Mouse (Mus musculus): ENCODE measurements around the gene Ift81. TPM values are rescaled to one million over a fixed set of nuclear protein-coding genes. Genes with fewer than 3 reads are reported as not detected.

Gene Ift81
- total RNA-seq, 2 experiments from 2014 or later, result 4.6 to 8.5 TPM

GRCm38 (mm10) chr5:122518247-122518646 is 96.1 kb downstream of the Ift81 start:
- no peak for TF ChIP-seq CTCF (IDR thresholded peaks at IDR 0.05)
- DNase-seq, result no peak
- H3K4me3 ChIP-seq, result no peak overlapping the region
- intact Hi-C loops (cut with DNase I), result no loop called here
- H3K27ac ChIP-seq, result peak overlapping the region; percentile 41; the same call in 1 of the 2 replicates

GRCm38 (mm10) chr5:122516901-122517300 is 97.4 kb downstream of the Ift81 start:
- H3K4me3 ChIP-seq, result no peak overlapping the region
- no peak for TF ChIP-seq CTCF (IDR thresholded peaks at IDR 0.05)
- no peak overlapping the region for H3K27ac ChIP-seq
- no peak for DNase-seq
- intact Hi-C loops (cut with DNase I), result no loop called here

DNA sequence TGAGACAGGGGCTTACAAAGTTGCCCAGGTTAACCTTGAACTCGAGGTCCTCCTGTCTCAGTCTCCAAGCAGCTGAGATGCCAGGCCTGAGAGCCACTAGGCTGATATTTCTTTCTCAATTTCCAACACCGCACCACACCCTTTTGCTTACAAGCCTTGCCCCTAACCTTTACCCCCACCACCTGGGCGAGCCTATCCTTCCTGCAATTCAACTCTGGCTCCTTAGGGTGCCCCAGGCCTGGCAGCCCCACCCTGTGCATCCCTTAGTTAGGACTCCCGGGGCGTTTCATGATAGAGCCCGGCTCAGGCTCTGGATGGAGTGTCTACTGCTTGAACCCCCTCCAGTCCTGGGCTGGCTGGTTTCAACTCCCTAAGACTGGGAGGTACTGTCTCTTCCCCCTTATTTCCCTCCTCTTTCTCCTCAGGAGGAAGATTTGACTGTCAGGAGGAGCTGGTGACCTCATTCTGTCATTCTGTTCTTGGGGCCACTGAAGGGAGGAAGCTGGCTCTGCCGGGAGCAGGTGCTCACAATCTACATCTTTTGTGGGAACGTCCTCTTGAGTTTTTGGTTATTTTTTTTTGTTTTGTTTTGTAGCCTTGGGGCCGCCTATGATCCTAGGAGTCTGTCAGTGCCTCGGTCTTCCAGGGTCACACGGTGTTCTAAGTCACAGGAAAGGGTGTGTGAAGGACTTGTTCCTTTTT is 98.1 kb downstream of the Ift81 start:
- TF ChIP-seq CTCF (IDR thresholded peaks at IDR 0.05), result no peak
- DNase-seq, result no peak
- Histone ChIP-seq H3K4me3 (no peak overlapping the region), H3K27ac (no peak overlapping the region)
- intact Hi-C loops (cut with DNase I), result no loop called here

GRCm38 (mm10) chr5:122514127-122514521 is 100.2 kb downstream of the Ift81 start:
- TF ChIP-seq CTCF (IDR thresholded peaks at IDR 0.05), result no peak
- Histone ChIP-seq H3K27ac (peak overlapping the region; percentile 51), H3K4me3 (no peak overlapping the region)
- DNase-seq, result no peak
- intact Hi-C loops (cut with DNase I), result no loop called here

- Histone ChIP-seq H3K4me3 (no peak overlapping the region), H3K27ac (peak overlapping the region; percentile 51)
- intact Hi-C loops (cut with DNase I), result no loop called here
- TF ChIP-seq CTCF (IDR thresholded peaks at IDR 0.05), result no peak
- peak; percentile 30 for DNase-seq
Measured at GRCm38 (mm10) chr5:122513421-122514126, 100.7 kb downstream of the Ift81 start.

GRCm38 (mm10) chr5:122512011-122512410 is 102.3 kb downstream of the Ift81 start:
- no peak for DNase-seq
- Histone ChIP-seq H3K4me3 (no peak overlapping the region), H3K27ac (no peak overlapping the region)
- no peak for TF ChIP-seq CTCF (IDR thresholded peaks at IDR 0.05)
- intact Hi-C loops (cut with DNase I), result no loop called here

GRCm38 (mm10) chr5:122511405-122511804 is 102.9 kb downstream of the Ift81 start:
- DNase-seq, result no peak
- Histone ChIP-seq H3K27ac (peak overlapping the region; percentile 29; the same call in 1 of the 2 replicates), H3K4me3 (no peak overlapping the region)
- intact Hi-C loops (cut with DNase I), result no loop called here
- no peak for TF ChIP-seq CTCF (IDR thresholded peaks at IDR 0.05)

DNA sequence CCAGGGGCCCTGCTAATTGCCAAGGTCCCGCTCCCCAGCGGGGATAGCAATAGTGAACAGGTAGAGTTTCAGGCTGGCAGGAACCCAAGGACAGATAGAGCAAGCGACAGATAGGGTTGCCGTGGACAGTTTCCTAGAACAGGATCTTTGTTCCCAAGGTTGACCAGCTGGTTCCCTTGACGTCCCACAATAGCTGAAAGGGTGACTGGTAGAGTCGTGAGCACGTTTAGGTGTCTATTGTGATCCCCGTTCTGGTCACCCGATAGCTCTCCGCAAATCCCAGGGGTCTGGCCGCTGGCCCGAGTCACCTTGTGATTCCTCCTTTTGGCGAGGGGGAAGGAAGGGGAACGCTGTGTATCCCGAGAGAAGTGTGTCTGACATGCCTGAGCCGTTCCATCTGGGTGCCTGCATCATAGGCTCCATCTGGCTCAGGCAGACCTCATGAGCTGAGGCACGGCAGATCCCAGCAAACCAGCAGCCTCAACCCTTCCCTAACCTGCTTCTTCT is 103.6 kb downstream of the Ift81 start:
- Histone ChIP-seq H3K4me3 (no peak overlapping the region), H3K27ac (peak overlapping the region; percentile 35; the same call in 1 of the 2 replicates)
- peak; percentile 46 for DNase-seq
- TF ChIP-seq CTCF (IDR thresholded peaks at IDR 0.05), result no peak
- intact Hi-C loops (cut with DNase I), result no loop called here

DNA sequence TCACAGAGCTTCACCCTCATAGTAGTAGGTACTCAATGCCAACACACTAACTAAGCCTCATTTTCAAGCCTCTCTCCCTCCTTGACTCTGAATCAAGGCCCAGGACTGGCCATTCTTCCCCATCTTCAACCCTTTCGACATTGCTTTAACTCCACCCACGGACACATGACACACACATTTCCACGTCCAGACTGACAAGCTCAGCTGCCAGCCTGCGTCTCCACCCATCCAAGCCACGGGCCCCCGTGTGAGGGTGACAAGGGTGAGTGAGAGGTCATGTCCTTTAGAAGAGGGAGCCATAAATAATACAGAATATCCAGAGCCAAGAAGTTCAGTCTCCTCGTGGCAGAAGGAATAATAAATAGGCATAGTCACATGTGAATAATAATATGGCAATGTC is 104.7 kb downstream of the Ift81 start:
- no peak for TF ChIP-seq CTCF (IDR thresholded peaks at IDR 0.05)
- peak; percentile 34 for DNase-seq
- intact Hi-C loops (cut with DNase I), result no loop called here
- H3K4me3 ChIP-seq, result no peak overlapping the region
- H3K27ac ChIP-seq, result no peak overlapping the region

- intact Hi-C loops (cut with DNase I), result no loop called here
- DNase-seq, result no peak
- TF ChIP-seq CTCF (IDR thresholded peaks at IDR 0.05), result no peak
- H3K4me3 ChIP-seq, result no peak overlapping the region
- H3K27ac ChIP-seq, result no peak overlapping the region
Measured at GRCm38 (mm10) chr5:122508861-122509306, 105.4 kb downstream of the Ift81 start.

DNA sequence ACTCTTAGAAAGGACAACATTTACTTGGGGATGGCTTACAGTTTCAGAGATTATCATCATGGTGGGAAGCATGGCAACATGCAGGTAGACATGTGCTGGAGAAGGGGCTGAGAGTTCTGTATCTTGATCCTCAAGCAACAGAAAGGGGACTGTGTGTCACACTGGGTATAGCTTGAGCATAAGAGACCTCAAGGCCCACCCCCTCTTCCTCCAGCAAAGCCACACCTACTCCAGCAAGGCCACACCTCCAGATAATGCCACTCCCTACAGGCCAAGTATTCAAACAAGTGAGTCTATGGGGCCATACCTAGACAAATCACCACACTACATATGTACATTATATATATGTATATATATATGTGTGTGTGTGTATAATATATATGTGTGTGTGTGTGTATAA is 106.9 kb downstream of the Ift81 start:
- no peak for TF ChIP-seq CTCF (IDR thresholded peaks at IDR 0.05)

GRCm38 (mm10) chr5:122506462-122506861 is 107.9 kb downstream of the Ift81 start:
- no peak for DNase-seq
- H3K4me3 ChIP-seq, result no peak overlapping the region
- TF ChIP-seq CTCF (IDR thresholded peaks at IDR 0.05), result peak; percentile 32; the same call in 1 of the 2 replicates
- intact Hi-C loops (cut with DNase I), result no loop called here
- H3K27ac ChIP-seq, result no peak overlapping the region

More for the DNA sequence above, 106.9 kb downstream of the Ift81 start:
- H3K4me3 ChIP-seq, result no peak overlapping the region
- DNase-seq, result no peak
- intact Hi-C loops (cut with DNase I), result no loop called here
- H3K27ac ChIP-seq, result no peak overlapping the region

DNA sequence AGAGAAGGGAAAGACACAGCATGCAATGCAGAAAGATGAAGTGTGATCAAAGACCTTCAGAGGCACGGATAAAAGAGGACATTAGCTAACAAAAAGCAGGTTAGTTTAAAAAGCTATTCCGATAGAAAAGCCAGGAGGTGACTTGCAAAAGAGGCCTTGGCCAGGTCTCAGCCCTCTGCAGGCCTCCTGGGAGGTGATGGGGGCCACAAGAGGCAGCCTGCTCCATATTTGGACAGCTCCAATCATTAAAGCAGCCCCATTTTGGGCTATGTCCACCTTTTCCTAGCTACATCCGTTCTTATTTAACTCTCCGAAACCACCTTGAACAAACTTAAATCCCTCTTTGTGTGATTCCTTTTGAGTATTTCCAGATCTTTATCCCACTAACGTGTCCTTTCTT is 108.8 kb downstream of the Ift81 start:
- no peak for TF ChIP-seq CTCF (IDR thresholded peaks at IDR 0.05)
- Histone ChIP-seq H3K4me3 (no peak overlapping the region), H3K27ac (no peak overlapping the region)
- intact Hi-C loops (cut with DNase I), result no loop called here
- no peak for DNase-seq

Data from gastrocnemius, adult 2 months (tissue).